Mouse (Mus musculus) heart, embryonic 16.5 days (tissue): ENCODE results near the gene Gm10273. TPM values are rescaled to one million over a fixed set of nuclear protein-coding genes. Genes with fewer than 3 reads are reported as not detected.

ENCODE experiments used
- ATAC-seq: fragments of 200-750 bp; cut with Nextera tagmentation; replicated peaks from 2 replicates; pipeline ENCODE4 v1.8.0; 2017; ENCODE audit warnings: moderate number of reproducible peaks; ENCODE audit not compliant: insufficient read depth, low FRiP score; ENCODE audit errors: extremely low read depth
- H3K27ac ChIP-seq: fragments of 300-500 bp; sonication (generic); 2 replicates; pipeline ENCODE4 v1.5.1; 2014; ENCODE audit warnings: mild to moderate bottlenecking, low read length, control low read depth, moderate library complexity
- H3K27me3 ChIP-seq: fragments of 300-500 bp; sonication (generic); 2 replicates; pipeline ENCODE4 v1.6.1; 2014; ENCODE audit warnings: low read length, mixed read lengths; ENCODE audit not compliant: control insufficient read depth, insufficient read depth
- H3K36me3 ChIP-seq: fragments of 300-500 bp; sonication (generic); 2 replicates; pipeline ENCODE4 v1.6.1; 2014; ENCODE audit not compliant: control insufficient read depth, insufficient read depth
- H3K4me1 ChIP-seq: fragments of 300-500 bp; sonication (generic); 2 replicates; pipeline ENCODE4 v1.6.1; 2014; ENCODE audit warnings: low read length, mixed read lengths; ENCODE audit not compliant: control insufficient read depth, insufficient read depth
- H3K4me2 ChIP-seq: fragments of 300-500 bp; sonication (generic); 2 replicates; pipeline ENCODE4 v1.6.1; 2014; ENCODE audit warnings: low read depth, mild to moderate bottlenecking, control low read depth, low read length
- H3K4me3 ChIP-seq: fragments of 300-500 bp; sonication (generic); 2 replicates; pipeline ENCODE4 v1.5.1; 2014; ENCODE audit warnings: mild to moderate bottlenecking, control low read depth, low read length
- H3K9ac ChIP-seq: fragments of 300-500 bp; sonication (generic); 2 replicates; pipeline ENCODE4 v1.6.1; 2014; ENCODE audit warnings: low read length, control low read depth
- H3K9me3 ChIP-seq: fragments of 300-500 bp; sonication (generic); replicated peaks from 2 replicates; pipeline ENCODE4 v1.6.1; 2016; ENCODE audit warnings: low read length; ENCODE audit not compliant: control insufficient read depth
- WGBS: fragments of 180-500 bp; shearing (Covaris S2); extraction: QIAGEN DNeasy Blood & Tissue Kit; methylation state at CpG from one replicate; pipeline ENCODE4 v1.1.7; 2014; 5-methylcytosine and 5-hydroxymethylcytosine counted together
- polyA plus RNA-seq: library from polyadenylated mRNA; unstranded; fragments of >200 nt; fragmentation: Nextera tagmentation; extraction: Ambion mirVana; gene quantifications from 2 replicates; pipeline ENCODE4 v1.2.1, GENCODE M21; 2015

The Gm10273 gene
- polyA plus RNA-seq, 1 experiment from 2014 or later = 65.1 TPM

DNA sequence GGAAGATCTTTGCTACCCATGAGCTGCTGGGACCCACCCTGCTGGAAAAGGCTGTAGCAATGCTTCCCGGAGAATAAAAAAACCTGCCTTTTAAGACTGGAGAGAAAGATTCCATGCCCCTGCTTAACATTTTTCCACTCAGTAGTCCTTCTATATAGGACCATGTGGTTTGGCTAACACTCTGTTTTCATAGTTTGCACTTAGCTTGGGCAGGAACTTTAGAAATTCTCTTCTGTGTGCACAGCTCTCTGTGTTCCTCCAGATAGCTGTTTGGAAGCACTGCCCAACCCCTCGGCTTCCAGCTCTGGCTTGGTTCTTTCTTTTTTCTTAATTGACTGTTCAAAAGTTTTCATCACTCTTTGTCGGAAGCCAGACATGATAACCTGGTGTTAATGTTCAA is 21.2 kb downstream of the Gm10273 start:
- Histone ChIP-seq H3K27ac (no peak overlapping the region), H3K4me3 (no peak overlapping the region), H3K4me2 (no peak overlapping the region), H3K36me3 (no peaks in the 10 kb centered on the region), H3K9ac (no peak overlapping the region), H3K9me3 (no peaks in the 10 kb centered on the region), H3K27me3 (no peaks in the 10 kb centered on the region), H3K4me1 (no peaks in the 10 kb centered on the region)
- WGBS = 48% methylated on average over 3 of the region's 3 CpGs
- peak; percentile 55; the same call in 1 of the 2 replicates for ATAC-seq

DNA sequence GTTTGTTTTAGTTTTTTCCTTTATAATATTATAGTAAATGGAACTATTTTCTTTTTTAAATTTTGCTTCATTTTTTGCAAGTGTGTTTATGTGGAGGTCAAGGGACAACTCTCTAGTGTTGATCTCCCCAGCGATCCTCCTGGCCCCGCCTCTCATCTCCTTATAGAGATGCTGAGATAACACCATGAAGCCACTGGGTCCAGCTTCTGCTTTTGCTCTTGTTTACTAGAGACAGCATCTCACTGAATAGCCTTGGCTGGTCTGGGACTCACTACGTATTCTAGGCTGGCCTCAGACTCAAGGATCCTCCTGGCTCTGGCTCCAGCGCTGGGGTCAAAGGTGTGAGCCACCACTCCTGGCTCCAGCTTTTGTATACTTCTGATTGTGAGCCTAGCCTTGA is 24.1 kb downstream of the Gm10273 start:
- Histone ChIP-seq H3K27me3 (no peaks in the 10 kb centered on the region), H3K27ac (no peak overlapping the region), H3K4me1 (no peaks in the 10 kb centered on the region), H3K9ac (no peak overlapping the region), H3K36me3 (no peaks in the 10 kb centered on the region), H3K4me2 (no peak overlapping the region), H3K4me3 (no peak overlapping the region), H3K9me3 (no peaks in the 10 kb centered on the region)
- 84% methylated on average over 4 of the region's 4 CpGs for WGBS
- ATAC-seq = no peak

DNA sequence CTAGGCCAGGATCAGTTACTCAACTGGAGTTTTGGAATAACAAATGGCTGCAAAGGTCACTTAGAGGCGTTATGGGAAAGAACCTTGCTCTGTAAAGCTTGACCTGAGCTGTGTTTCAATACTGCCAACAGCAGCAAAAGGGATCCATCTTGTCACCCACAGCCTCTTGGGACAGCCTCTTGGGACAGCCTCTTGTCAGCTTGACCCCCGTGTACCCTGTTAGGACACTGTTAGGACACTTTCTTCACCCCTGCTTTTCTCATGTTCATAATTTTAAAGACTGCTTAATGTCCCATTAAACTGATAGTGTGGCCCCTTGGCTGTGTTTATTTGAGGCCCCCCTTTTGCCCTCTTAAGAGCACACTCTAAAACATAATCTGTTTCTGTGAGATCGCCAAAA is 29.0 kb downstream of the Gm10273 start:
- Histone ChIP-seq H3K4me3 (no peak overlapping the region), H3K9me3 (no peaks in the 10 kb centered on the region), H3K4me1 (peaks cover 8% of the 10 kb centered on the region), H3K36me3 (no peaks in the 10 kb centered on the region), H3K27me3 (no peaks in the 10 kb centered on the region), H3K27ac (no peak overlapping the region), H3K9ac (no peak overlapping the region), H3K4me2 (no peak overlapping the region)
- no peak for ATAC-seq
- WGBS = 71% methylated on average over 3 of the region's 3 CpGs

DNA sequence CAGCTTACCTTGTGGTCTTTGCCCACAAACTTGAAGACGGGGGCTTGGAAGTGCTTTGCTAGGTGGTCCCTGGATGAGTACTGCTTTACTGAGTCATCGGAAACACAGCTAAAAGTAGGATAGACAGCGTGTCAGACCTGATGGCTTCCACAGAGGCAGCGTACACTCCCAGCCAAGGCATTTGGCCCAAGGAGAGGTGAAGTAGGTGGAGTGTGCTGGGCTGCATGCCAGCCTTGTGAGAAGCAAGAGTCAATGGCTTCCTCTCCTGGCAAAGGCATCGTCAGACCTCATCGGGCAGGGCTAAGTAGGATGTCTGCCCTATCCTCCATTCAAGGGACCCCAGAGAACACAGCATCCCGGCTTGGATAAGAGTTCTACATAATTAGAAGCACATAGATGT is 29.9 kb downstream of the Gm10273 start:
- Histone ChIP-seq H3K4me1 (peaks cover 8% of the 10 kb centered on the region), H3K9me3 (no peaks in the 10 kb centered on the region), H3K27me3 (no peaks in the 10 kb centered on the region), H3K4me2 (no peak overlapping the region), H3K36me3 (no peaks in the 10 kb centered on the region), H3K9ac (no peak overlapping the region), H3K4me3 (no peak overlapping the region), H3K27ac (no peak overlapping the region)
- 42% methylated on average over 7 of the region's 7 CpGs for WGBS
- ATAC-seq = peak; percentile 60; the same call in 1 of the 2 replicates

DNA sequence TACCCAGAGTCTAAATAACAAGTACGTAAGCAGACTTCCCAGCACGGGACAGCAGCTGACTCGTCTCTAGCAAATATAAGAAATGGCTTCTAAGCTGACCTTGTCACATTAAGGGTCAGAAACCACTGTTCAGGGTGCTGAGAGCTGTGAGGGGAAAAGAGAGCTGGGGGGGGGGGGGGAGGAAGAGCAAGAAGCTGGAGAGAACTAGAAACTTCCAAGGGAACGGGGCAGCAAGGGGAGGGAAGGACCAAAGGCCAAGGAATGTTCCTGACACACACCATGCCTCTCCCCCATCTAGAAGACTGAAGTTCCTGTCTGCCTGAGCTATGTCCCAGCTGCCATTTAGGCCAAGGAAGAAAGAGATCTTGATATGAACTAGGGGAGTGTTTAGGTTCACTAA is 30.9 kb downstream of the Gm10273 start:
- Histone ChIP-seq H3K27ac (no peak overlapping the region), H3K9me3 (no peaks in the 10 kb centered on the region), H3K36me3 (no peaks in the 10 kb centered on the region), H3K27me3 (no peaks in the 10 kb centered on the region), H3K9ac (no peak overlapping the region), H3K4me2 (no peak overlapping the region), H3K4me1 (peaks cover 10% of the 10 kb centered on the region), H3K4me3 (no peak overlapping the region)
- ATAC-seq = no peak
- WGBS = 77% methylated on average over 4 of the region's 4 CpGs

DNA sequence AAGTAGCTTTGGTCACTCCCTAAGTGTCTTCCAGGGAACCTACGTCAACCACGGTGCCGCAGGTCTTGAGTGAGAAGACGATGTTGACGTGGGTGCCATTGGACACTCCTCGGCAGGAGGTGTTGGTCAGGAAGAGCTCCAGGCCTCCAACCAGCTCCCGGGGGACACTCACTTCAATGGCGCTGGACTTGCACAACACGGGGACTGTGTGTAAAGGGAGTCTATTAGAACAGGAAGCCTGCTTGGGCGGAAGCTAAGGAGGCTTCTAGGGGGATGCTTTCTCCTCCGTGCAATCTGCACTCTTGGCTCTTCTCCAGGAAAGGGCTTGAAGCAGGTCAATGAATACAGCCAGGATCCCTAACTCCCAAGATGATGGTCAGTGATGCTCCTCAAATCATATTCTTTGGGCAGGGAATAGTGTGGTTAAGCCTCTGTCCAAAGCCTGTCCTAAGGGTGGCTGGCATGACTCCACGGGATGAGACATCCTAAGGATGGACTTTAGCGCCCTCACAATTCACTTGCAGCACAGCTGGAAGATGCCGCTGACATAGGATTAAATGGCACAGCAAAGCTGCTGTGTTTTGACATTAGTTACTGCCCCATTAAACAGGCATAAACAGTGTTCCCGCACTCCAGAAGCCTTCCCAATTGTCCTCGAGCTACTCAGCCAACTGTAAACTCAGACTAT is 34.2 kb downstream of the Gm10273 start:
- no peak overlapping the region for H3K27ac ChIP-seq
- H3K27me3 ChIP-seq = no peaks in the 10 kb centered on the region
- peak; percentile 33; the same call in 1 of the 2 replicates for ATAC-seq
- H3K4me3 ChIP-seq = no peak overlapping the region
- H3K9me3 ChIP-seq = no peaks in the 10 kb centered on the region
- no peak overlapping the region for H3K4me2 ChIP-seq
- 68% methylated on average over 16 of the region's 16 CpGs for WGBS
- H3K4me1 ChIP-seq = peaks cover 10% of the 10 kb centered on the region
- H3K9ac ChIP-seq = no peak overlapping the region
- no peaks in the 10 kb centered on the region for H3K36me3 ChIP-seq

DNA sequence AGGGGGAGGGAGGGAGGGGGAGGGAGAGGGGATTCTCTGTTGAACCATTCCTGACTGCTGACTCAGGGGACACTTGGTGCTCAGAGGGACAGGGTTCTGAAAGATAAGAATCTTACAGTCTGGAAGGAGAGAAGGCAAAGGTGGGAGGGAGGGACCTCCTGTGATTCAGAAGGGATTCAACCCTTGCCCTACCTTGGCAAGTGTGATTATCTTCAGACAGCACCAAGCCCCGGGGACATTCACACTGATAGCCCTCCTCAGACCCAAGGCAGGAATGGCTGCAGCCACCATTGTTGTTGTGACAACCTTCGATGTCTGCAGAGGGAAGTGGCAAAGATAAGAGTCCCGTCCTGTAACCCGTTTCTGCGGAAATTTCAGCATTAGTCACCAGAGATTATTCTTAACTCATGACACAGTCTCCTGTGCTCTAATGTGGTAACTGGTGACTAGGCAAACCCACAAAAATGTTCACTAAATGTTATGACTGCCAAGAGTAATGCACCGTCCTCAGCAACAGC is 35.3 kb downstream of the Gm10273 start:
- H3K4me3 ChIP-seq = no peak overlapping the region
- peak; percentile 37; the same call in 1 of the 2 replicates for ATAC-seq
- H3K9ac ChIP-seq = no peak overlapping the region
- H3K27ac ChIP-seq = no peak overlapping the region
- H3K27me3 ChIP-seq = no peaks in the 10 kb centered on the region
- no peaks in the 10 kb centered on the region for H3K36me3 ChIP-seq
- no peak overlapping the region; the same call in 1 of the 2 replicates for H3K4me2 ChIP-seq
- H3K9me3 ChIP-seq = no peaks in the 10 kb centered on the region
- 18% methylated on average over 6 of the region's 6 CpGs for WGBS
- H3K4me1 ChIP-seq = peaks cover 2% of the 10 kb centered on the region; the same call in 1 of the 2 replicates

DNA sequence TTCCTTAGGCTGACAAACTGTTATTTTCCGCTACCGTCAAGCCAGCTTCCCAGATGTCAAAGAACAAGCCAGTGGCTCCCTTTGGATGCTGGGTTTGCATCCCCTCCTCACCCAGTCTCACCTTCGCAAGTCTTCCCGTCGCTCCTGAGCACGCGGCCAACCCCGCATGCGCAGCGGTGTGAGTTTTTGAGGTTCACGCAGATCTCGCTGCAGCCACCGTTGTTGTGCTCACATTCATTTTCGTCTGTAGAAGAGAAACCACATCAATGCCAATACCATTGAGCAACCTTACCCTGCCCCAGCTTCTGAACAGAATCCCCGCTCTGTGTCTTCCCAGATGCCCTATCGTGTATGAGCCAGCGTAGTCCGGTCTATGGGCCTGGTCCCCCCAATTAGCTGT is 40.3 kb downstream of the Gm10273 start:
- WGBS = 93% methylated on average over 18 of the region's 18 CpGs
- Histone ChIP-seq H3K4me2 (no peak overlapping the region), H3K9ac (no peak overlapping the region), H3K36me3 (no peaks in the 10 kb centered on the region), H3K4me1 (peaks cover 14% of the 10 kb centered on the region), H3K27me3 (no peaks in the 10 kb centered on the region), H3K4me3 (no peak overlapping the region), H3K27ac (no peak overlapping the region), H3K9me3 (no peaks in the 10 kb centered on the region)
- no peak for ATAC-seq

DNA sequence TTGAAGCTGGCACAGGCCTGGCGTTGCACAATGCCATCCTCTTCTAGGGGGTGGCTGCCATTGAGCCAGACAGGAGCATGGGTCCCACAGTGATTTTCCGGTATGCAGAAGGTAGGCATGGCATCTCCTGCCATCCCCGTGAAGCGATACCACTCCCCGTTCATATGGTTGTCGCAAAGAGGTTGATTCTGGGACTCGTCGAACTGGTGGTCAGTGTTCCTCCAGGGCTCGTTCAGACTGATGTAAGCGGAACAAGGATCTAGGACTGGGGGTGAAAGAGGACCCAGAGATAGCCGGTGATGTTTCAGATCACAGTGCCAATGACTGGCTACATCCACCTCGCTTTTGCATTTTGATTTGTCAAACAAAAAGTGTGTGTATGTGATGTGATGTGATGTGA is 43.2 kb downstream of the Gm10273 start:
- no peak overlapping the region for H3K4me2 ChIP-seq
- no peak for ATAC-seq
- no peaks in the 10 kb centered on the region for H3K36me3 ChIP-seq
- H3K9me3 ChIP-seq = no peaks in the 10 kb centered on the region
- no peak overlapping the region for H3K27ac ChIP-seq
- H3K4me1 ChIP-seq = peaks cover 27% of the 10 kb centered on the region
- no peaks in the 10 kb centered on the region for H3K27me3 ChIP-seq
- 91% methylated on average over 12 of the region's 12 CpGs for WGBS
- H3K9ac ChIP-seq = no peak overlapping the region
- H3K4me3 ChIP-seq = no peak overlapping the region
